Comparison of ENCODE assay signal across 26 mouse cellular contexts in genomic region chr9:47314236-47314635, GRCm38 (mm10).
"Had no signal": no experiment of that assay in that cellular context is flagged by ENCODE, and none has a peak within 500 bp of the region (broad histone marks: within the 10 kb centered on the region; RNA-seq: fewer than 3 reads in every experiment).

No protein-coding gene starts in this region.

- DNase-seq: cerebellum, adult 2 months; cerebellum, adult 8-10 months; cerebellum, adult 9-10 months; cerebellum, adult 9-11 months; cerebellum, postnatal 10 days; cerebellum, postnatal 14 days; cerebellum, postnatal 25 days; cerebellum, postnatal 36 days; embryo, embryonic 11 days; forebrain, postnatal 0 days; gastrocnemius, adult 2 months; gastrocnemius, postnatal 10 days; gastrocnemius, postnatal 14 days; gastrocnemius, postnatal 25 days; gastrocnemius, postnatal 36 days; heart, adult 18-20 months; heart, adult 2 months had no signal

- H3K36me3 ChIP-seq: embryonic facial prominence, embryonic 12.5 days; embryonic facial prominence, embryonic 13.5 days; forebrain, embryonic 12.5 days; forebrain, embryonic 15.5 days; heart, embryonic 10.5 days had no signal

- ATAC-seq: forebrain, embryonic 13.5 days; forebrain, embryonic 15.5 days; forebrain, embryonic 16.5 days; forebrain, postnatal 0 days had no signal

- H3K27me3 ChIP-seq: embryonic facial prominence, embryonic 12.5 days; embryonic facial prominence, embryonic 13.5 days; forebrain, embryonic 12.5 days; forebrain, embryonic 13.5 days; forebrain, embryonic 15.5 days had no signal

- H3K27ac ChIP-seq: embryonic facial prominence, embryonic 12.5 days; embryonic facial prominence, embryonic 13.5 days; forebrain, embryonic 12.5 days; forebrain, embryonic 13.5 days; forebrain, embryonic 15.5 days; gastrocnemius, adult 2 months; heart, adult 2 months; heart, embryonic 10.5 days had no signal

- H3K9me3 ChIP-seq: embryonic facial prominence, embryonic 12.5 days; embryonic facial prominence, embryonic 13.5 days; forebrain, embryonic 12.5 days; forebrain, embryonic 13.5 days; forebrain, embryonic 15.5 days; heart, embryonic 10.5 days had no signal

- H3K9ac ChIP-seq: embryonic facial prominence, embryonic 12.5 days; embryonic facial prominence, embryonic 13.5 days; forebrain, embryonic 12.5 days; forebrain, embryonic 13.5 days; forebrain, embryonic 15.5 days; forebrain, postnatal 0 days had no signal

- H3K4me1 ChIP-seq: embryonic facial prominence, embryonic 12.5 days; embryonic facial prominence, embryonic 13.5 days; forebrain, embryonic 12.5 days; heart, embryonic 10.5 days had no signal

- H3K4me3 ChIP-seq: embryonic facial prominence, embryonic 12.5 days; embryonic facial prominence, embryonic 13.5 days; erythroblast, embryonic 14.5 days; forebrain, embryonic 12.5 days; forebrain, embryonic 13.5 days; forebrain, embryonic 15.5 days; gastrocnemius, adult 2 months; heart, adult 2 months; heart, embryonic 10.5 days had no signal

- H3K4me2 ChIP-seq: embryonic facial prominence, embryonic 12.5 days; embryonic facial prominence, embryonic 13.5 days; forebrain, embryonic 12.5 days; forebrain, embryonic 13.5 days; forebrain, embryonic 15.5 days; heart, embryonic 11.5 days had no signal
